Mouse (Mus musculus) spleen, adult 2 months (tissue): ENCODE measurements around the gene Gdpd5.

ENCODE experiments used
- CTCF ChIP-seq: fragments of 200-500 bp; IDR thresholded peaks from 2 replicates; pipeline ENCODE4 v1.5.1; 2011; ENCODE audit warnings: mild to moderate bottlenecking, inconsistent platforms; ENCODE audit not compliant: insufficient read depth, insufficient read length, insufficient replicate concordance; ENCODE audit errors: extremely low read depth
- POLR2A ChIP-seq: fragments of 200-500 bp; IDR thresholded peaks from 2 replicates; pipeline ENCODE4 v1.6.1; 2011; ENCODE audit warnings: low read depth, low read length, inconsistent platforms

GRCm38 (mm10) chr7:99347268-99347667 lies 33.9 kb upstream of the Gdpd5 start:
- TF ChIP-seq POLR2A (no peak), CTCF (no peak)
